Mouse (Mus musculus) adipocyte (in vitro differentiated cells): ENCODE measurements around the gene Arhgap19.

Experiments
- DNase-seq: peaks from one replicate; pipeline ENCODE4 v3.0.0-alpha.2; 2016; ENCODE audit warnings: low spot score

The Arhgap19 gene

DNA sequence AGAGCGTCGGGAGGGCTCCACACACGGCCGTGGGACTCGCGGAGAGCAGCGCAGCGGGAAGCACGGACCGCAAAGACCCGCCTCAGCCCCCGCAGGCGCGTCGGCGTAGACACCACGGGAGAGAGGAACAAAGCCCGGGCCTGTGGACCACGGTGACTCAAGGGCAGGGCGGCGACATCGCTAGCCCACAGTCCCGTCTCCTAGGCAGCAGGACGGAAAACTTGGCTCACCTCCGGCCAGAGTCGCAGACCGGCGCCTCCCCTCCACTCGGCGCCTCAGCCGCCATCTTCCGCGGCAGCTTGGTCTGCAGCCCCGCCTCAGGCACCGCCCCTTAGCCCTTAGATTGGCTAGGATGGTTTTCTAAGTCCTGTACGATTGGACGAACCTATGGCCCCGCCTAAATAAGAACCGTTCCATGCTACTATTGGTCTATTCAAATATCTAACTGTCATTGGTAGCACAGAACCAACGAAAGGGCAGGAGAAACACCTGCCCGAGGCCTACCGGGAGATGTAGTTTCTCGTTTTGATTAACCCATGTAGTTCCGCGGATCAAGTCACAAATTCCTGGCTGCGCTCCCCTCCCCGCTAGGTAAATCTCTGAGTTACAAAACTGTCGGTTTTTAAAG is at the start of gene Arhgap19:
Gene Arhgap19 (minus strand): TSS at position 306 of the 628 bp plus-strand sequence.
- peak; percentile 97 for DNase-seq

DNA sequence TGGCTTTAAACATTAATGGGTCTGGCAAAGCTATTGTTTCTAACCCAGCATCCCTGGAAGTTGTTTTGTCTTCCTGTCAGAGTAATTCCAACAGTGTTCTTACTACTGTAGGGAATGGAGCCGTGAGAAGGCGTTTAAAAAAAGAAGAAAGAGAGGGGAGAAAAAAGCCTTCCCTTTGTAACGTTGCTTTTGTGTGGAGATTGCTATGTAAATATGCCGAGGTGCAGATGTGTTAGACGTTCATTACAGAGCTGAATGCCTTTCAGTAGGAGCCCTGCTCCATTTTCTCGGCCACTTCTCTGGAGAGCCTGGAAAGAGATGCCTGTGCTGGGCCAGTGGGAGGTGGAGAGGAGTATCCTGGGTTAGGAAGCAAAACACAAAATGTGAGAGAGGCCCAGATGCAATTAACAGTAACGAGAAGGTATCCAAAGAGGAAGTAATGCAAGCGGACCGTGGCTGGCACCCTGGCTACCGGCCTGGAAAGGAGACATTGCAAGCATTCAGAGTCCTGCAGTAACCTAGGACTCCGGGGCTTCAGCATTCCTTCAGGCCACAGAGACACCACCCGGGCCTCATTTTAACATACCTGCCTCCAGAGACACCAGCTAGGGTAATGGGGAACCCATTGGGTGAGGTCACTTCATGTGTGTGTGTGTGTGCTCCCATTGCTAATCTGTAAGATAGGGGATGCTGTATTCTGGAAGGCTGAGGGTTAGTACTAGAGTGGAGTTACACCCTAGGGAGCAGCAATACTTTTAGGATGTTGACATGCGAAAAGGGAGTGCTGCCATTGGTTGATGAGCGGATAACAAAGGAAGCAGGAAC is 49.1 kb upstream of the Arhgap19 start:
- no peak for DNase-seq

DNA sequence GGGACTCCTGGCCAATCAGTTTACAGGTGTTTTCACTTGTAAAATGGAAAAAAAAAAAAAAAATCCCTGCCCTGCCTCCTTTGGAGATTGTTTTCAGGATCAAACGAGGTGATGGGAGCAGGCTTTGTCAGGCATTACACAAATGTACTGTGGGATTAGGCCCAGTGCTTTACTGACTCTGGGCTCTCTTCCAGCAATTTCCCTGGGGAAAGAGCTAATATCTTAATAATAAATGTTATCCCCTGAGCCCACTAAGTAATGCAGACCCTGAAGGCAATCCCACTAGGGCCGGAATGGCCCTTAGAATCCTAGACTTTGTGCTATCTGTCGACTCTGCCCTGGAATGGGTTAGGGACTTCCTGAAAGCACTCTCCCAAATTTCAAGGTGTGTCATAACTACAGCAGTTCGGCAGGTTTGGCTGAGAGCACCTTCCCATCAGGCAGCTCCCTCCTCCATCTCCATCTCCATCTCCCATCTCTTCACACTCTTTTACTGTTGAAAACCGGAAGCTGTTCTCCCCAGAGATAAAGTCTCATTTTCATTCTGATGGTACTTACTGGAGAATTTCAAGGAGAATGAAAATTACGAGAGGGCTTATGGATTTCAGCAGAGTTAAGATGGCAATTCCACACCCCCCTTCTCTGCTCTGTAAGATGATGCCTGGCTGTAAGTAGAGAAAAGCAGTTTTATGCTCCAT is 48.3 kb upstream of the Arhgap19 start:
- no peak for DNase-seq

DNA sequence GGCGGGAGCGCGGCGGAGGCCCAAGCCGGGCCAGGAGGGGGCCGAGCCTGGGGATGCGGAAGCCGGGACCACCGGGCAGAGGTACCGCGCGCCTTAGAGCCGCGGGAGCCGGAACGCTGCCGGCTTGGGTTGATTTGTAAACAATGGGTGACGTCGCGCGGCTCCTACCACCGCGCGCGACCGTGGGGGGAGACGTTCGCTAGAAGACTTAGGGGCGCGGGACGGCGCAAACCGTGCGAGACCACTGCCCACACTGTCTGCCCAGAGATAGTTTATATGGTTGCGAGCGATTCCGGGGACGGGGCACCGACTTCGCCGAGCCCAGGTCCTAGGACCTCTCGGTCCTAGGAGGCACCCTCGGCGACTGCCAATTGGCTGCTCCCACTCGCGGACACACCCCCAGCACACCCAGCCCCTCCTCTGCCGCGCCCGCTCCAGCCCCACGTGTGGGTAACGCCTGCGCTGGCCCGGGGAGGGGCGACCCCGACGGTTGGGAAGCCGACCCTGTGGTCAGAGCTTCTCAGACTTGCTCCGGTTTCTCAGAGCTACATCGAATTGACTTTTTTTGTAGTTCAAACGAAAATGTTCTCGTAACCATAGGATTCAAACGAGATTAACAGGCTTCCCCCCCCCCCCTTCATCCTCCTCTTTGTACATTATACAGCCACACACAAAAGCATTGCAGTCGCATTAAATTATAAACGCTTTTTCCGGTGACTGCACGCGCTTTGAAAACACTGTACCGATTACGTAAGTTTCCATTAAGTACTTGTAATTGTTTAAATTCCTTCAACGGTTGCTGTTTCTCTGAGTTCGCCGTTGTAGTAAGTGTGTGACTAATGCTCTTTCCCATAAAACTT is 46.4 kb upstream of the Arhgap19 start, which contains the start of gene Frat2:
Gene Frat2 (minus strand): TSS at position 141 of the 860 bp plus-strand sequence.
- DNase-seq, result peak; percentile 92

DNA sequence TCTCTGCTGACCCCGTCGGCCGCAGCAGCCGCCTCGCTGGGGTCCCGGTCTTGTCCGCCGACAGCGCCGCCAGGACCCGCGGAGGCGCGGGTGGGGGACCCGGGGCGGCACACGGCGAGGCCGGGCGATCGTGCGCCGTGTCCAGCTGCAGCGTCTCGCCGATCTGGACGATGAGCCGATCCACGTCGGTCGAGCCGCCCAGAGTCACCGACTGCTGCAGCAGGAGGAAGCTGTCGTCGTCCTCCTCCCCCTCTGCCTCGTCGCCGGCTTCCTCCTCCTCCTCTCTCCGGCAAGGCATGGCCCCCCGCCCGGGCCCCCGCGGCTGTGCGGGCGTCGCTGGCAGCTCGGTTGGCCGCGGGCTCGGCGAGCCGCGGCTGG is 45.8 kb upstream of the Arhgap19 start:
- peak; percentile 32 for DNase-seq

DNA sequence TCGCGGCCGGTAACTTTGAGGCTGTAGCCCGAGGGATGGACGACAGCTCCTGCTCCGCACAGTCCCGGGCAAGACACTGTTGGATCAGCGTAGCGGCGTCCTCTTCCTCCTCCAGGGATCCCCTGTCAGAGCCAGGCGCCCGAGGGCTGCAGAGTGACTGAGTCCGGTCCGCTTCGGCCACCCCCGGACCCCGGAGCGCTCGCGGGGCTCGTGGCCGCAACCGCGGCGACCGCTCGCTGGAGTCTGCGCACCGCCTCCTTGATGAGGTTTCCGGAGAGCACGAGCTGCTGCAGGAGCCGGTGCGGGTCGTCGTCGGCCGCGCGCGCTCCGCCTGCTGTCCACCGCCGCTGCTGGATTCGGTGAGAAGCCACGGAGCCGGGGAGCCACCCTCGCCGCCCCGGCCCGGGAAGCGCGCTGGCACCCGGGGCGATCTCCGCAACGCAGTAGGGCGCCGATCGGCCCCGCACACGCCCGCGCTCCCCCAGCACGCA is 45.3 kb upstream of the Arhgap19 start:
- DNase-seq, result peak; percentile 45

DNA sequence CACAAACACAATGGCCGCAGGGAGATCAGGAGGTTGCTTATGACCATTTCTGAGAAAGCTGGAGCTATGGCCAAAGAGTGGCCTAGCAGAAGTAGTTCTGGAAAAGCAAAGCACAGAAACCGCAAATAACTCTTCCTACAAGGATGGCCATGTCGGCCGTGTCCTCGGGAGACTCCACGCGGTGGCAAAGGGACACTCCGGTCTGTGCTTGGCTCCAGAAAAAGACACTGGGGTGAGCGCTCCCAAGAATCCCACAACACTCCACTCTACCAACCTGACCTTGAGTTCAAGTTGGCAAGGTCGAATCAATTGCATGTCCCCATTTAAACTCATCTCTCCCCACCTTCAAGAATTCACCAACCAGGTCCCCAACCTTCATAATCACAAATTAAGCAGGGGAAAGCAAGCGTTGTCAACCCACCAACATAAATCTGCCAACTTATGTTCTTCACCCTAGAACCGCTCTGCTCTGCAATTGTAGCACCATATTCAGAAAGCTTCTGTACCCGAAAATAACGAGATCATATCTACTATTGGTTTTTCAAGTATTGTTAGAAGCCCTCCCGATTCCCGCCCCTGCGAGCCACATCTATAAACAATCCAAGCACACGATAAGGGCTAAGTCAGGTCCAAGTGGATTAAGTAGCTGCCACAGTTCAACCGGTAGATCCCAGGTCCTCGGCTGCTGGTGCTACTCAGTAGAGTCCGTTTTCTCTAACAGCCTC is 44.7 kb upstream of the Arhgap19 start:
- peak; percentile 25 for DNase-seq

DNA sequence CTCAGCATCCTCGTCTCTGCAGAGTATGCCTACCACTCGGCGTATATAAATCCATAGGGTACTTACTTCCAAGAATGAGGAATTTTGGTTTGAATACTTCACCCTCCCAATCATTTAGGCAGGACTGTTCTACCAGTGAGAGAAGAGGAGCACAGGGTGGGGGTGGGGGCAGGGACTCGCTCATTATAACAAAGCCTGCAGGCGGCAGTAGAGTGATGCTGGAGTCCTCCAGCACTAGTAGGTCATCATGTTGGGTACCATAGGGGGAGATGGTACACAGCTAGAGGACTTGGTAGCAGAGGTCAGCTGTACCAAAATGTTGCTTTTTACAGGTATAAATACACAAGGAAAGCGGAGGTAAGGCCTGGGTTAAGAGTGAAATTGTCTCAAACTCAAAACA is 42.5 kb upstream of the Arhgap19 start:
- DNase-seq, result no peak

DNA sequence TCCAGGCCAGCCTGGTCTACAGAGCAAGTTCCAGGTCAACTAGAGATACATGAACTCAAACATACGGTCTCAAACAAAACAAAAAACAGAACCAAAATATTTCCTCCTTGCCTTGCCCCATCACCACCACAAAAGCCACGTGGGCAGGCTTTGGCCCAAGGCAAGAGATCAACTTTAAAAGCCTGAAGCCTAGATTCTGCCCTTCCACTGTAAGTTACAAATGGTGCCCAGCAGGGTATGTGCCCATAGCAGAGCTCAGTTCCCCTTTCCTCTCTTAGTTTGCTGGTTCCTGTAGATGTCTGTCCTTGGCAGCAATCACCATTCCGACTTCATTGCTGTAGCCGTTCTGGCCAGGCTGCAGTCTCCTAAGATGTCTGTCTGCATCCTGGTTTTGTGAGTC is 40.9 kb upstream of the Arhgap19 start:
- DNase-seq, result no peak

DNA sequence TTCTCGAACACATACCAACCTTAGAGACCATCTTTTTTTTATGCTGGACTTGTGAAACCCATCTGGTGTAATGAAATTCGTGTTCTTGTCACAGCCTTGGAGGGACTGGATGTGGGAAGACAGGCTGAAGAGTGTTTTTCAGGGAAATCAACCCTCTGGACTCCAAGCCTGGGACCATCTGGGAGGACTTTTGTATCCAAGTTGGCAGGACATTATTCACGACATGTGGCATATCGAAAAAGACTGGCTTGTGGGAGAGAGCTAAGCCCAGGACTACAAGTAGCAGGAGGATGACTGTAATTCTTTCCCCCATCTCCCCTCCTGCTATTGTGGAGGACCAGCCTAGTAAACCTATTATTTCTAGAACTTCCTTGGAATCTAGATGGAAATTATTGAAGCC is 40.3 kb upstream of the Arhgap19 start:
- DNase-seq, result no peak

DNA sequence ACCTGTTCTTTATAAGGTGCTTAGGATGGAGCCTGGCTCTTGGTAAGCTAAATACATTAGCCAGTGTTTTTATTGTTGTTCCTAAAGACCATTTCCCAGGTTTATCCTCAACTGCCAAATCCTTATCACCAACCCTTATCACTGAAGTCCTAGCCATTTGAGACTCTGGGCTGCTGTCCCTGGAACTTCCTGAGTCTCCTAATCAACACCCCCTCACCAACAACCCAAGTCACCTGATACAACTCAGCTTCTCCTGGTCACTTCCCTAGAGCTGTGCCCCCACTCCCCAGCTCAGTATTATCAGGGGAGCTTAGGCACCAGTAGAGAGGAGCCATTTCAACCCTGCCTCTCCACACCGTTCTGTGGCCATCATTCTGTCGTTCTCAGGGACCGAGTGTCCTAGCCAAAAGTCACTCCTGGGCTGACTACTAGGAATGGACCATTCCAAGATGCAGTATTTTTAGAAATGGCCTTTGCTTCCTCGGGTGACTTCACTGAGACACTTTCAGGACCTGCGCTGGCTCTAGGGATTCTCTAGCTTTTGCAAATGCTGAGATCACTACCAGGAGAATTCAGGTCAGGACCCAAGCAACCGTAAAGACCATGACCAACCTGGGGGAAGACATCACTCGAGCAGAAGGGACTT is 39.4 kb upstream of the Arhgap19 start:
- DNase-seq, result no peak

DNA sequence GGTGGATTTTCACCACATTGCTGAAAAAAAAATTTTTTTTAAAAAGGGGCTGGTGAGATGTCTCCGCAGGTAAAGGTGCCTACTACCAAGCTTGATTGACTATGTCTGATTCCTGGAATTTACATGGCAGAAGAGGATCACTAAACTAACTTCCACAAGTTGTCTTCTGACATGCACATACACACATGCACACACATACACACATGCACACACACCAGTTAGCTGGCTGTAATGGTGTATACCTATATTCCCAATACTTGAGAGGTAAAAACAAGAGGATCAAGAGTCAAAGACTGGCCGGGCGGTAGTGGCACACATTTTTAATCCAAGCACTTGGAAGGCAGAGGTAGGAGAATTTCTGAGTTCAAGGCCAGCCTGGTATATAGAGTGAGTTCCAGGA is 37.8 kb upstream of the Arhgap19 start:
- DNase-seq, result no peak

DNA sequence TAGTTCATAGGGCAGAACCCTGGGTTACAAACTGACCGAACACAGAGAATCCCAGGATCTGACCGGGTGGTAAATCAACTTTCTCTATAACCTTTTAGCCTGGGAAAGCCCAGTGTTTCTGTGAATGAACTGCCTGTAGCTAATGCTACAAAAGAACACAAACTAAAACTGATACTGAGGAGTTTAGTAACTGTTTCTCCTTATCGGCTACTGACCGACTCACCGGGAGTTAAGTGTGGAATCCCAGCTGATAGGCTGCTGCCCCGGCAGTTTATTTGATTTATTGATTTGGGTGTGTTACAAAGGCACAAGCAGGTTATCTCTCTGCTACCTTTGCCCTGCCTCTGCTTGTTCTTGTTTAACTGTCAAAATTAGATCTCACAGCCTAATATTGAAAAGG is 37.0 kb upstream of the Arhgap19 start:
- no peak for DNase-seq

DNA sequence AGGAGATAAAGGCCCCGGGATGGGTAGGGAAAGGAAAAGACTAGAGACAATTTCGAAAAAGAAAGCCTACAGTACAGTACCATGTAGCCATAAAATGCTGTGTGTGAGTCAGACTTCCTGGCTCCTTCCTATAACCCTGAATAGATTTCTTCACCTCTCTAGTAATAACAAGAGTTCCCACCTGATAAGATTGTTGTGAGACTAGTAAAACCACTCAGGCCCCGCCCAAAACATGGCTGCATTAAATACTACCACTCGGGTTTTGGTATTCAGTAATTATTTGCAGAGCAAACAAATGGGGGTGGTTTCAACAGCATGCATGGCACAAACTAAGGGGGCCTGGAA is 36.0 kb upstream of the Arhgap19 start:
- no peak for DNase-seq

DNA sequence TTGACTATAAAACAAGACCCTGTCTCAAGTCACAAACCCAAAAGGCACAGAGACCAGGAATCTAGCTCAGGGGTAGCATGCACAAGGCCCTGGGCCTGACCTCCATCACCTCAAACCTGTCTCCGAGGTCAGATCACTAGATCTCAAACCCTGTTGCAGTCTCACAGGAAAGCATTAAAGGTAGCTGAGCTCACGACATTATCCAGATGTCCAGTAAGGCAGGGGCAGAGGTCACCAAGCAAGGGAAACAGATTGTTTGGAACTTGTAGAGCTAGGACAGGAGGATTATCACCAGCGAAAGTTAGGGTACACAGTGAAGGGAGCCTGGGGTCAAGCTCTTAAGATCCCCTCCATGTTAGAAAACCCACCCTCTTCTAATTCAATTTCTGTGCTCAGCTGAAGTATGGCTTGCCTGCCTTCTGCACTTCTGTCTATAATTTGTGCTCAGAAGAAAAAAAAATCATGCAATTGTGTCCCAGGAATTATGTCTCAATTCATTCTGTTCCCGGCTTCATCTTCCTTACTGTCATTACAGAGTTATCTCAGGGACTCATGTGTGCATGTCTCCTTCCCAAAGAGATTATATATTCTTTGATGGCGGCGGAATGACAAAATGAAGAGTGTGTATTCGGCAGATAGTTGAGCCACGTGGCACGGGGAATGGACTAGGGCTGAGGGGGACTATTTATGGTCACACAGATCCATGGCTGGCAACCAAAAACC is 35.5 kb upstream of the Arhgap19 start:
- DNase-seq, result no peak

DNA sequence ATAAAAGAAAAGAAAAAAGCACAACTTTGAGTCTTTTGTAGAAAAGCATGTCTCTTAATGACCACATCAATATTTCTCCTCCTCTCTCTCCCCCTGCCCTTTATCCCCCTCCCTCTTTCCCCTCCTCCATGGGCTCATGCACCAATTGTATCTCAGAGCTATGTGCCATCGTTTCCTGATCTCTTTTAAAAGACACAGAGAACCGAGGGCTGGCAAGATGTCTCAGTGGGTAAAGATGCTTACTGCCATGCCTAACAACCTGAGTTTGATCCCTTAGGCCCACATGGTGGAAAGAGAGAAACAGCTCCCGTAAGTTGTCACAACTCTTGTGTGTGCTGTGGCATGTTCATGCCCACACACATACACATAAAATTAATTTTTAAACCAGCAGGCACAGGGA is 34.9 kb upstream of the Arhgap19 start:
- DNase-seq, result no peak

DNA sequence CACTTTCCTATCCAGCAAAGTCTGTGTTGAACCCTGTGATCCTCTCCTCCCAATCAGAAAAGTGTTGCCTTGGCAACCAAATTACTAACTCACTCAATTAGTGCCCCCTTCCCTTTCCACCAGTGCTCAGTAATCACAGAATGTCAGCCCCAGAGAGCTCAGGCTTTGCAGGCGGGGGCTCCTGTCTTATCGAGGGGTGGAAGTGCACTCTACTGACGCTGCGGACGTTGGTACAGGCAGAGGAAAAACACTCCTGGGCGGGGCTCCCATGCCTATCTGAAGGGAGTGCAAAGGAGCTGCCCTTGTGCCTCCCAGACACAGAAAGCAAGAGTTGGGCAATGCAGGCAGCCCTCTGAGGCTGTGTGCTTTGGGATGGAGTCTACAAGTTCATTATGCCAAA is 34.0 kb upstream of the Arhgap19 start:
- DNase-seq, result no peak

DNA sequence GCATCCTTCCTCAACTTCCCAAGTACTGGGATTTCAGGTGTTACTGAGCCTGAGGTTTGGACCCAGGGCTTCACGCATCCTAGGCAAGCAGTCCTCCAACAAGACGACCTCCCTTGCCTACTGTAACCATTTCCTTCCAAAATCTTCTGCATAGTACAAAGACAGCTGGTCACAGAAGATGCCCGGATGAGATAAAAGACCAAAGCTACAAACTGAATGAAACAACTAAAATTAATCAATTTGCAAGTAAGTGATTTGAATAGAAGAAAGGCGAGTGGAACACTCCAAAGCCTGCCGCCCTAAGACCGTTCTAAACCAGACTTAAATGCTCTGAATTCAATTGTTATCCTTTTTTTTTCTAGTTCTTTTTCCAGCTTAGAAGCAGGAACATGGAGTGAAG is 33.6 kb upstream of the Arhgap19 start:
- no peak for DNase-seq

DNA sequence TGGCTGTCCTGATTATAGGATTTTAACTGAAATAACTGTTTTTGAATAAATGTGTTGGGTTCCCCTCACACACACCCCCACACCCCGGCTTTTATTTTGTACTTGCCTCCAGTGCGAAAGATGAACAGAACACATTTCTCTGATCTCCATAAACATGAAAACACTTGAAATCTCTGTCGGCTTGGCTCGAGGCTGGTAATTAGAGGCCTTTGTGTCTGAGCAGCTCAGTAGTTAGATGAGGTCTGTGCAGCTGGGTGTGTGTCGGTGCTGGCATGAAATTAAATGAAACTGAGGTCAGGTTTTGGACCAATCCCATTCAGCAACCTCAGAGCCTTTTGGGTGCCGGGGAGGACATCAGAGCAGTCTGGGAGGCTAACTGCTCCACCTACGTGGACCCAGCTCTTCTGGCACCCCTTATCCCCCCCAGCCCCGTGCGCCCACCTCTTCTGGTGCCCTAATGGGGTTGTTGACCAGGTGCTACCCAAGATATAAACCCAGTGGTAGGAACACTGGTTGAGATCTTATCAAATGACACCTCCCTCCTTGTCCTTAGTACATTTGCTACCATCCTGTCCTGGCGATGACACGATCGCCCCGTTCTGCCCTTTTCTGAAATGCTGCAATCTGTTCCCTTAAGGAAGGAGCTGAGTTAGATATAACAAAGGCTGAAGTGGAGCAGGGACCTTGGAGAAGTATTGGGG is 30.8 kb upstream of the Arhgap19 start:
- DNase-seq, result no peak
